Mouse (Mus musculus) thymus, postnatal 14 days (tissue): ENCODE data around the gene Mrpl49.
A peak's percentile ranks its signal among the peaks of the same experiment; 100 is the strongest.
"Not testable (repeated sequence)": the region's sequence is repeated elsewhere in the genome, so short reads cannot be mapped to it uniquely, and the experiment has no call there.

Experiments
- DNase-seq: peaks from one replicate; pipeline ENCODE4 v3.0.0; 2021

The Mrpl49 gene

DNA sequence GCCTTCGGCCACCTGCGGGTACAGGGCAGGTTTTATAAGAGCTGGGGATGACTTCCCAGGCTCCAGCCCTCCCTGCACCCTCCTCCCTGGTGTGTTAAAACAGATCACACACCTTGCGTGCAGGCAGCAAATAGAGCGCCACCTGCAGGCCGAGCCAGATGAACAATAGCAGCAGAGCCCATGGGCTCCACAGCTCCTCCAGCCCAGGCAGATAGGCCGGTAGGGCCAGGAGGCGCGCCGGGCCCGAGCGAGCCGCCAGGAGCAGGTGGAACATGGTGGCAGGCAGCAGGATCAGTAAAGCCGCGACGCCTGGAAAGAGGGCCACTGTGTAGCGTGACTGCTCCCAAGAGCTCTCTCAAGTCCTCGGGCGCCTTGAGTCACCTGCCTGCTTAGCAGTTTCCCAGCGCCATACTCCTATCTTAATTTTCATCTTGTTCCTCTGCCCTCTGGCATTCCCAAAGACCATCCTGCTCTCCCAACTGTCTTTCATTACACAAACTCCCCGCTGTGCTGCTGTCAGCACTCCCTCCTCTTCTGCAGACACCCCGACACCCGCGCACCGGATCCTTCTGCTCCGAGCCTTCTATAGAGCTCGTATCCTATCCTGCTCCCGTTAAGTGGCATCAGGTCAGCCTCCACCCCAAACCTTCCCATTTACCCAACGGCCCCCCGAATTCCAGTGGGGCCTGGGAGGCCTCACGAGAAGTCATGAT, 9.6 kb upstream of the Mrpl49 start:
- peak; percentile 89 for DNase-seq

DNA sequence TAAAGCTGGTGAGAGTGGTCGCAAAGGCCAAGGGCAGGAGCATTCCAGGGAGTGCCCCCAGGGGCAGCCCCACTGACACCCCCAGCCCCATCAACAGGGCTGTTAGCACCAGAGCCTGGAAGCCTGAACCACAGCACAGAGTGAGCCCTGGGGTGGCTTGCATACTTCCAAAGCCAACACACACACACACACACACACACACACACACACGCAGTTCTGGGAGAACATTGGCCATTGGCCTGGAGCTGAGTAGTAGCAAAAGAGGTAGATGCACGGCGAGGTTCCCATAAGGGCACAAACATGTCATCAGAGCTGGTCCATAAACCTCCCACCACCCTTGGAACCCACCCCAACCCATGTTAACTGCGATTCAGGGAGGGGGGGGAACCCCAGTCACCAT, 9.0 kb upstream of the Mrpl49 start:
- DNase-seq = no peak

DNA sequence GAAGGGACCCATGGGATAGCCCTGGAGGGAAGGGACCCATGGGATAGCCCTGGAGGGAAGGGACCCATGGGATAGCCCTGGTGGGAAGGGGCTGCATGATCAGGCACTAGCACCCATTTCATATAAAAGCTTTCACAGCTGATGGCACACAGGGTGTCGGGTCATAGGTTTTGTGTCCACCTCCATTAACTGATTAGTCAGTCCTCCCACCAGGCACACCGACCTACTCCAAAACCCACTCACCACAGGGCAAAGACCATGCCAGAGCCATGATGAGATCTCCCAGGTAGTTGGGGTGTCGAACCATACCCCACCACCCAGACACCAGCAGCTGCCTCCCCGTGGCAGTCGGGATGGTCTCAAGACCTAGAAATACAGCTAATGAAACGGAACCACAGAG, 5.5 kb upstream of the Mrpl49 start:
- DNase-seq = no peak

DNA sequence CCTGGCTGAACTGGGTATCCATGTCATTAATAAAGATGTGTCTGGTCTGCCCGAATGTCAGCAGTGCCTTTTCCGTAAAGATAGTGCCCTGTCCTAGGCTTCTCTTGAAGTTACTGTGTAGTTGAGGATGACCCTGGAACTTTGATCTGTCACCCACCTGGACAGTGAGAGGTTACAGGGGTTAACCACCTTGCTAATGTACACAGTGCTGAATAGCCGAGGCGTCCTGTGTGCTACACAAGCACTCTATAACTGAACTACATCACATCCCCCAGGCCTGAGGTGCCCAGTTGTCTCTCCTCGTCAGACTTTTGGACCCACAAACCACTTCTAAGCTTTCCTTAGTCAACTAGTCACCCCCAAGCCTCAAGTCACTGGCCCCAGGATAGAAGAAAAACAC, 4.8 kb upstream of the Mrpl49 start:
- no peak for DNase-seq

DNA sequence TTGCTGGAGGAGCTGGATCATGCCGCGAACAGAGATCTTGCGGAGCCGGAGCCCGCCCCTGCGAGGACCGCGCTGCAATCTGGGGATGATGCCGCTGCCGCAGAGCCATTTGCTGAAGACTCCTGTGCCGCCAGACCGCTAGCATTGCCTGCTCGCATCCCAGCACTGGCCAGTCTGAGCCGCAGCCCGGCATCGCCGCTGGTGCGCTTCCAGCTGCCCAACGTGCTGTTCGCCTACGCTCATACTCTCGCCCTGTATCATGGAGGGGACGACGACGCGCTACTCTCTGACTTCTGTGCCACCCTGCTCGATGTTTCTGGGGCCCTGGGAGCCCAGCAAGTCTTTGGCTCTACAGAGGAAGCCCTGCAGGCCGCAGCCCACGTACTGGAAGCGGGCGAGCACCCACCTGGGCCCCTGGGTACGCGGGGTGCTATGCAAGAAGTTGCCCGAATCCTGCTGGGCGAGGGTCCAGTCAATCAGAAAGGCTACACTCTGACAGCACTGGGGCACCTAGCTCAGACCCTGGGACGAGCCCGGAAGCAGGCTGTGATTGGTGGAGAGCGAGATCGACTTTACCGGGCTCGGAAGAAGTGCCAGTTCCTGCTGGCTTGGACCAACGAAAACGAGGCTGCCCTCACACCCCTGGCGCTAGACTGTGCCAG, 4.2 kb upstream of the Mrpl49 start:
- DNase-seq = peak; percentile 77

DNA sequence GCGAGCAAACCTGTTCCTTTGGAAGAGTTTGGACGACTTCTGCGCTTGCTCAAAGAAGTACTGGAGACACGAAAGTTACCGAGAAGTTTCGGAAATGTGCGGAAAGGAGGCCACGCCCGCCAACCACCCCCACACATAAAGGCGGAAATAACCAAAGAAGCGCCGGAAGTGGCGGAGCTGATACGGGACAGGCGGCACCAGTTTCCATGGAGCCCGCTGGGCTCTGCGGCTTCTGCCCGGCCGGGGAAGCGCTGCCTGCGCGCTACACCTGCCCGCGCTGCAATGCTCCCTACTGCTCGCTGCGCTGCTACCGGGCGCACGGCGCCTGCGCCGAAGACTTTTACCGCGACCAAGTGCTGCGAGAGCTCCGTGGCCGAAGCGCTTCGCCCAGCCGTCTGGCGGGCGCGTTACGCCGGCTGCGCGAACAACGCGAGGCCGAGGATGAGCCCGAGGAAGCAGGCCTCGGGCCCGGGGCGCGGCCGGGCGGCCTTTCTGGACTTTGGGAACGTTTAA, 3.5 kb upstream of the Mrpl49 start, which contains the start of gene Znhit2:
Gene Znhit2 (plus strand): TSS at position 172 of the 513 bp plus-strand sequence.
- DNase-seq = peak; percentile 95

DNA sequence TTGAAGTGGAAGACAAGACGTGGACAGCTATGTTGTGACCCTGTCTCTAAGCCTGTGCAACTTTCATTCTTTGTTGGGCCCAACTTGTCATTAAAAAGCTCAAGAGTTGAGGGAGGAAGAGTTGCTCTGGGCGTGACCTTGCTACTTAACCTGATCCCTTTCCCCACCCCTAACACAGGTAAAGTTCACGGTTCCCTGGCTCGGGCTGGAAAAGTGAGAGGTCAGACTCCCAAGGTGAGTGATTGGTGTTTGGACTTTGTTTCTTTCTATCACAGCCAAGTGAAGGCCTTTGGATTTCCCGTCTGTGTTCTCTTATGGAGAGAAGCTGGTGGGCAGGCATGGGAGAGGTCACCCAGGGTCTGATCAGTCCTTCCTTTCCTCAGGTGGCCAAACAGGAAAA, 1.4 kb upstream of the Mrpl49 start:
- DNase-seq = no peak

DNA sequence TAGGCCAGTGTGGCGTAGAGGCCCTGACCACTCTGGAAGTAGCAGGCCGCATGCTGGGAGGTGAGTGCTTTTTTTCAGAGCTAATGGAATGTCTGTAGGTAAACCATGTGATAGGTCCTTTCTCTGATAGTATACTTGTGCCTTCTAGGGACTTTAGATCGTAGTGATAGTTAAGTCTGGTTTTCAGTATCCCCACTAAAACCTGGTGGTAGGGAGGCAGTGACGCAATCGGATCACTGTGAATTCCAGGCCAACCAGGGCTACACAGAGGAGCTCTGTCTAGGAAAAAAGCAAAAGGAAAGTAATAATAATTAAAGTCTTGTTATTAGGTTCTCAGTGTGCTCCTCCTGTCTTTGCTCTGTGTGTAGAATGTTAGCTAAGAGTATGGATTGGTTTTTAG, 928 bp upstream of the Mrpl49 start:
- no peak for DNase-seq

DNA sequence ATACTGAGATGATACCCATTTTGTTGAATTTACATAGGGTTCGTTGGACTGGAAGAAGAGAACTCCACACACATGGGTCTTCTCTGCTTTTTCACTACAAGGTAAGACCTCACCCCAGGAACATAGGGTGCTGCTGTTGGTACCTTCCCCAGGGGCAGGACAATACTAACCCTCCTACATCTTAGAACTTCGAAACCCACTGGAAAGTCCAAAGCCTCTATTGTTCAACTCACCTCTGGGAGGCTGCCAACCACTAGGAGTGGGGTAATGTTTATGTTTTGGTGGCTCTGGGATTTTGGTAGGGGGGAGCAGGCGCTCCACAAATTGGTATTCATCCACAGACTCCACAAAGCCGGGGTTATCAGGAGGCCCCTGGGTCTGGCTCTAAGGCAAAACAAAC, 889 bp downstream of the Mrpl49 start:
- DNase-seq = no peak

DNA sequence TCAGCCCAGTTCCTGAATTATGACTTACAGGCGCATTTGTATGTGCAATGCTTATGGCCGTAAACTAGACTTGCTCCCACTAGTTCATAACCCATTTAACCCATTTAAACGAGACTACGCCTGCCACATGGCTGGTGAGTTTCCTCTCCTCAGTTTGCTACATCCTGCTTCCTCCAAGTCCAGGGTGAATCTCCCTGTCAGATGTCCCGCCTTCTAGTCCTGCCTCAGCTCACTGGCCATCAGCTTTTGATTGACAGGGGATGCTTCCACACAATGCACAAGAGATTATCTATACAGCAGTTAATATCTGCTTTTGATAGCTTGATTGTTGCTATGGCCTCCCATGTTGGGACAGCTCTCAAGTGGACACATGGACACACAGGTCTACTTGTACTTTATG, 3.3 kb downstream of the Mrpl49 start:
- no peak for DNase-seq

DNA sequence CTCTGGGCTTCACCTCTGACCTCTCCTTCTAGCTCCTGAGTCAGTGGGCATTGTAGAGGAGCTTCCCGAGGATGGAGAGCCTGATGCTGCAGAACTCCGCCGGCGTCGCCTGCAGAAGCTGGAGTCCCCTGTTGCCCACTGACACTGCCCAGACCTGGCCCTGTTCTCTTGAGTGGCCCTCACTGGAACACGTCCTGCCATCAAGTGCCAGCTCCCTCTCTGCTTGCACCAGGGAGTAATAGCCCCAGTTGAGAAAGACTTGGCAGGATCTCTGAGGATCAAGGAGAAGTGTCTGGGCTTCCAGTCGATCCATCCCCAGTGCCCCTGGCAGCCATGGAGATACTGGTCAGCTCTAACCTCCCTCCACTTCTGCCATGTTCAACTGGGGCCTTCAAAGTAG, 5.1 kb downstream of the Mrpl49 start:
- no peak for DNase-seq

DNA sequence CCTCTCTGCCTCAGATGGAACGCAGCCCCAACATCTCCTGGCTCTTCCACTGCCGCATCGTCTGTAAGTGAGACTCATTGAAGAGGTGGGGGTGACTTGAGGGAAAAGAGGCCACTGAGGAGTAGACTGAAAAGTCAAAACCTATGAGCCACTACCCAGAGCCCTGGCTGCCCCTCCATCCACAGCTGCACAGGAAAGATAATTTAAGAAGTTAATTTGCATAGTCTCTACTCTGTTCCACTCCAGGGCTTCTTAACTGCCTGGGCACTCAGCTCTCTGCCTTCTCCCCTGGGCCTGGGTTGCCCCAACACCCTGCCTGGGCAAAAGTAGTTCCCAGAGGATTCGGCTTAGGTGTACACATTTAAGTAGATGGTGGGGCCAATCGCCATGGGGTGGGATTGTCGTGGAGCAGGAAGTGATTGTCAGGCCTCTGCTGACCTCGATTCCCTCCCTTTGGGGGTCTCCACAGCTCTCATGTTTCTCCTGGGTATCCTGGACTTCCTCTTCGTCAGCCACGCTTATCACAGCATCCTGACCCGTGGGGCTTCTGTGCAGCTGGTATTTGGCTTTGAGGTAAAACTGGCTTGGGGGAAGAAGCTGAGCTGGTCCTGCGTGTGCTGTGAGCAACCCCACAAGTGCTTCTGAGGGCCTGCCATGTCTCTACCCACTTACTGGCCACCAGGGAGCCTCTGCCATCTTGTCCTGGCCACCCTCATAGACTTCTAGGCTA, 8.7 kb downstream of the Mrpl49 start:
- no peak for DNase-seq

DNA sequence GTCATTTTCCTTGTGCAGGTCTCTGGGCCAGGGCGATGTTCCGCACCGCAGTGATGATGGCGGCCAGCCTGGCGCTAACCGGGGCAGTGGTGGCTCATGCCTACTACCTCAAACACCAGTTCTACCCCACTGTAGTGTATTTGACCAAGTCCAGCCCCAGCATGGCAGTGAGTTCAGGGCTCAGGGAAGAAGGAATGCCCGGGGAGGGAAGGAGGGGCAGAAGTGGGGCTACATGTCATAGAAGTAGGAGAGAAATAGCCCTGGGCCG, 9.8 kb downstream of the Mrpl49 start:
- DNase-seq = no peak

DNA sequence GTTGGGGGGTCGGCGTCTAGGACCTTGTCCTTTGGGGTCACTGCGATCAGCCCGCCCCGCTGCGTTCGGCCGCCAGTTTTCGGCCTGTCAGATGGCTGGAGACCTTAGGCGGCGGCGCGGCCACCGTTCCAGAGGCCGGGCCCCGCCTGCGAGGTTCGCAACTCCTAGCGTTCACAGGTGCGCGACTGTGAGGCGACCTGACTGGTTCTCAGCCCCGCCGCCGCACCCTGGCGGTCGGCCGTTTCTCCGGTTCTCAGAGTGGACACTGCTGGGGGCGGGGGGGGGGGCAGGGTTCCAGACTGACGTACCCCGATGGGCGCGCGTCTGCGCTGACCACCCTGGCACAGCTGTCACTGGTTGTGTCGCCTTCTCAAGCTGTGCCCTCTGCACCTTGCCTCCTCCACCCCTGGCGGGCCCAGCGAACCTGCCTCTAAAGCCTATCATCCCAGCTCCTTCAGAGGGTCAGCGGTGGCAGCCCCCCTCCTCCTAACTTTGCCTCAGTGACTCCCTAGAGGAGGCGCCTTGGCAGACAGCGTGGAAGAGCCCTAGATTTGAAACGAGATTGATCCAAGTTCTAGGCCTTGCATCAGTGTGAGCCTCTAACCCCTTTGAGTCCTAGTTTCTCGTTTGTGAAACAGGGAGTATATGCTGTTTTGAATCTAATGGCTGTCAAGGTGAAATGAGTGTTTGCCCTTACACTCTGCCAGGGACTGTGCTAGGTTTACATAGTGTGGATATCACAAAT, 10.3 kb downstream of the Mrpl49 start:
- no peak for DNase-seq

DNA sequence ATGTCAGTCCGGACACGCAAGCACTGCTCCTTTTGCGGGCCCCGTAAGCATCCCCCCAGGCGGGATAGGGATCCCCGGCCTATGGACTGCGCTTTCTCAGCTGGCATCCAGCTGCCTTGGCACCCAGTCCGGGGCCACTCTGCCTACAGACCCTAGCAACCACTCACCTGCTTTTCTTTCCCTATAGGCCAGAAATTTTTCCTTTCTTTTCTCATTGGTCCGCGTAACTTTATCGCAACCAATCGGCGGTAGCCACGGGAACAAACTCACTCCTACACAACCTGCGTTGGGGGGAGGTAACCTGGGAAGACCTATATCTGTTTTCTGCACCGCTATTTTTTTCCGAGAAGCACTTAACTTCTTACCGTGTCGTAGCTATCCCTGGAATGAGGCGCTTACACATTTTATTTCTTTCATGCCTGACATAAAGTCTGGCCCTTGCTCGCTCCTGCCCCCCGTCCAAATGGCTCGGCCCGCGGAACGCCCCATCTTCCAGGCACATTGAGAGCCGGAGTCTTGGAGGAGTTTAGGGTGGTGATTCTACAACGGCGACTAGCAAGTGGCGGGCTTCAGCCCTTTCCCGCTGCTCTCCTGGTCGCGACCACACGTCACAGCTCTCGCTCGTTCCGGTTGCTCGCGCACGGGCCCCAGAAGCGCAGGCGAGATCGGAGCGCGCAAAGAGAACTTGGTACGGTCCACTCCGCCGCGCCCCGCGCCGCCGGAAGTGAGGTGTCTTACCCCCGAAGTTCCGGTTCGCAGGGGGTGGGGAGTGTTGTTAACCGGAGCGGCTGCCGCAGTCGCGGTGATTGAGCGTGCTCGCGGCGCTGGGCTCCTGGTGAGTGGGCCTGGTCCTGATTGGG, 11.1 kb downstream of the Mrpl49 start, which contains the start of gene Syvn1:
Gene Syvn1 (plus strand): TSS at position 283 of the 860 bp plus-strand sequence.
- peak; percentile 92 for DNase-seq

DNA sequence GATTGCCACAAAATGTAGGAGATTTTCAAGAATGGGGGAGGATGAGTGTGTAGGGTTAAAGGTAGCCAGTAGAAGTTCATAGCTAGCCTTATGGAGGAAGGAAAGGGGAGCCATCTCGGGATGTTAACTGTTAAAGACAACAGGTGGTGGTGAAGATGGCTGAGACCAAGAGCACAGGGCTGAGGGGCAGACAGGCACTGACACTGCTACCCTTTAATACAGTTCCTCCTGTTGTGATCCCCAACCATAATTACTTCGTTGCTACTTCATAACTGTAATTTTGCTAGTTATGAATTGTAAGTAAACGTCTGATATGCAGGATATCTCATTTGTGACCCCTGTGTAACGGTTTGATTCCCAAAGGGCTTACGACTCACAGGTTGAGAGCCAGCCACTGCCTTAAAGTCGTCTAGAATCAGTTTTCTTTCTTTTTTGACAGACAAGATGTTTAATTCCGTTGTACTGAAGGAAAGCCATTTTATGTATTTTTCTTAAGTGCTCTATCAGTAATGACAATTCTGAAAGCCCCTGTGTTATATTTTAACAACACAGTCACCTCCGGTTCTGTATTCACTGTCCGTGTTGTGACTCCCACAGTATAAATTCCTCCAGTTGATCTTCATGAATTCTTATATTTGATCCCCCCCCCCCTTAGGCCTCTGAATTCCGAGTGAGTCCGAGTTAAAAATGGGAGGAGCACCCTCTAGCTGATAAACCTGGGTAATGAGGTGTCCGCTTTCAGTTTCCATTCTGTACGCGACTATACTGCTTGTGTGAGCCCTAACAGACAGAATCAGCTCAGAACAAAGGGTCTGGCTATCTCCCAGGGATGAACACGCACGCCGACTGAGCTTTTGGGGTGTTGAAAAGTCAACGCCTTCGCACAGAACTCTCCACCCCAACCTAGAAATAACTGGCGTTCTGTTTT, 12.0 kb downstream of the Mrpl49 start:
- no peak for DNase-seq

DNA sequence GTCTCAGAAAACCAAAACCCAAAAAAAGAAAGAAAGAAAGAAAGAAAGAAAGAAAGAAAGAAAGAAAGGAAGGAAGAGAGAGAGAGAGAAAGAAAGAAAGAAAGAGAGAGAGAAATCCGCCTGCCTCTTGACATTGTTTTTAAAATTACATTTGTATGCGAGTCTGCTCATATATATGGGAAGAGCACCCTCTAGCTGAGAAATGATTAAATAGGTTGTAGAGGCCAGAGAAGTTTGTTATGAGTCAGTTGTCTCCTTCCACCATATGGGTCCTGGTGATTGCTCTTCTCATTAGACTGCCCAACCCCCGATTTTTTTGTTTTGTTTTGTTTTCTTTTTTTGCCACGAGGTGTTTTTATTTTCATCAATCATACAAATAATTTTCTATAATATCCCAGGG, 13.5 kb downstream of the Mrpl49 start:
- not testable (repeated sequence) for DNase-seq

DNA sequence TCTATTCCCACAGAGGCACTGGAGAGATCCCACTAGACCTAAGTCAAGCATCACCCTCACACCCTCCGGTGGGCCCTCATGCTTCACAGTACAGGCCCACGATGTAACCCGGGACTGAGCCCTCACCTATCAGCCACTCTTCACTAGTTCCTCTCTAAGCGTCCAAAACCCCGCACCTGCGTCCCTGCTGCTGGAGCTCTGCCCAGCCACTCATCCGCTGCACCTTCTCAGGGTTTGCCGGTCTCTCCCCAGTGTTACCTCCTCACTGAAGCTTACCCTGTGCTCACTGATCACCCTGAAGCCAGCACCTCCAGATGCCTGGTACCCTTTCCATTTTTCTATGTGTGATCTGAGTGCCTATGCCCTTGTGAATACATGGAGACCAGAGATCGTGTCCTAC, 15.3 kb downstream of the Mrpl49 start:
- no peak for DNase-seq

DNA sequence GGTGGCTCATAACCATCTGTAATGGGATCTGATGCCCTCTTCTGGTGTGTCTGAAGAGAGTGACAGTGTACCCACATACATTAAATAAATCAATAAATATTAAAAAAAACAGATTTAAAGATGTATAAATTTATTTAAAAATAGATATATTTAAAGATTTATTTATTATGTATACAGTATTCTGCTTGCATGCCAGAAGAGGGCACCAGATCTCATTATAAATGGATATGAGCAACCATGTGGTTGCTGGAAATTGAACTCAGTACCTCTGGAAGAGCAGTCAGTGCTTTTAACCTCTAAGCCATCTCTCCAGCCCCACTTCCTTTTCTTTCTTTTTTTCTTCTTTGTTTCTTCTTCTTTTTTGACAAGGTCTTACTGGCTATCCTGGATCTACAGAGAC, 17.6 kb downstream of the Mrpl49 start:
- no peak for DNase-seq

DNA sequence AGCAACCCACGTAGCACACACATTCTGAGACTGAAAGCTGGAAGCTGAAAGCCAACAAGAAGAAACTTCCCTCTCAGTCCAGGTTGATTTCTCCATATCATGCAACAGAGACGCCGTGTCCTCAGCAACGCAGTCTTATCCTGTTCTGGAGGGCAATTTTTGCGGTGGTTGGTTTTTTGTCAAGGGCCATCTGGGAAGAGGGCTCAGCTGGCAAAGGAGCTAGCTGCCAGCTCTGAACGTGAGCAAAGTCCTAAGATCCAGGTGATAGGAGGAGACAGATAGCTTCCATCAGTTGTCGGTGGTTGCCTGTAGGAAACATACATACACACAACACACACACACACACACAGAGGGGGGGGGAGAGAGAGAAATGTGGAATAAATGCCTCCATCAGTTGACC, 19.3 kb downstream of the Mrpl49 start:
- DNase-seq = no peak

DNA sequence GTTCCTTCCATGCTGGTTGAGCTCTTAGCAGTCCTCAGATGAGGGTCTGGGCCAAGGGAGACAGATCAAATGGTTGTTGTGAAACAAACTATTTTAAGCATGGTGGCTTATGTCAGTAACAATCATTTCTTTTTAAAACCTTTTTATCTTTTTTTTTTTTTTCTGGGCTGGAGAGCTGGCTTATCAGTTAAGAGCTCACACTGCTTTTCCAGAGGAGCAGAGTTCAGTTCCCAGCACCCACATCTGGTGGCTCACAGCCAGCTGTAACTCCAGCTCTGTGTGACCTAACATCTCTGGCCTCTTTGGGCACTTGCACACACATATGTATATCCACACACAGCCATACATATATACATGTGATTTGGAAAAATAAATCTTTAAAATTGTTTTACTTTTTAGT, 19.9 kb downstream of the Mrpl49 start:
- no peak for DNase-seq
